Mouse (Mus musculus) monocyte, adult 5-6 weeks (primary cell): ENCODE measurements around the gene Lfng. TPM values are rescaled to one million over a fixed set of nuclear protein-coding genes. Genes with fewer than 3 reads are reported as not detected.
A peak's percentile ranks its signal among the peaks of the same experiment; 100 is the strongest.

ENCODE experiments used
- ATAC-seq: fragments of 153-309, 156-312 bp; replicated peaks from 2 replicates; pipeline ENCODE4 v1.8.0; 2017; ENCODE audit warnings: mild to moderate bottlenecking; ENCODE audit not compliant: low TSS enrichment, insufficient number of reproducible peaks, severe bottlenecking, poor library complexity, low FRiP score
- total RNA-seq: library from RNA; stranded (forward); fragments of 200-1000, 200-491, 200-594 nt; gene quantifications from 3 replicates; pipeline ENCODE4 v1.2.3, GENCODE M21; 2017

Gene Lfng
- total RNA-seq, 1 experiment from 2014 or later: 274 TPM

GRCm38 (mm10) chr5:140611021-140611583 is 4.0 kb downstream of the Lfng start:
- peak; percentile 19 for ATAC-seq

DNA sequence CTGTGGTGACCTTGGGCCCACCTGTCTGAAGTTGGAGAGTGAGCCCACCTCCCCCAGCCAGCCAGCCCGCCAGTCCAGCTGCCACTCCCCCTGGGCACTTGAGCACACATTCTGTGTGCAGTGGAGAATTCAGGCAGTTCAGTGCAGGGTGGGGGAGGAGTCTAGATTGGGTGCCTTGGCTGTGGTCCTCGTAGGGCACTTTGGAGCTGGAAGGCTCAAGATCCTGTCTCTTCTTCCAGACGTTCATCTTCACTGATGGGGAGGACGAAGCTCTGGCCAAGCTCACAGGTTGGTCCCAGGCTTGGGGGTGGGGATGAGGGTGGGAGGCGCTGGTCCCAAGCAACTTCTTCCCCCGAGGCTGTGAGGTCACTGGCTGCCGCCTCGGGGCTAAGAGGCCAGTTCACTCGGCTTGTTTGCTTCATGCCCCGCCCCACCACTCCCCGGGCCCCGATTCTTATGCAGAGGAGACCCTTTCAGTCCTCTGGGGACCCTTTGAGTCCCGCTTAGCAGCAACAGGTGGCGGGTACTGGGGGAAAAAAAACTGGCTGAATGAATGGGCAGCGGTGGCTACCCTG is 4.6 kb downstream of the Lfng start:
- ATAC-seq: no peak

GRCm38 (mm10) chr5:140612191-140612590 is 5.1 kb downstream of the Lfng start:
- ATAC-seq: no peak

DNA sequence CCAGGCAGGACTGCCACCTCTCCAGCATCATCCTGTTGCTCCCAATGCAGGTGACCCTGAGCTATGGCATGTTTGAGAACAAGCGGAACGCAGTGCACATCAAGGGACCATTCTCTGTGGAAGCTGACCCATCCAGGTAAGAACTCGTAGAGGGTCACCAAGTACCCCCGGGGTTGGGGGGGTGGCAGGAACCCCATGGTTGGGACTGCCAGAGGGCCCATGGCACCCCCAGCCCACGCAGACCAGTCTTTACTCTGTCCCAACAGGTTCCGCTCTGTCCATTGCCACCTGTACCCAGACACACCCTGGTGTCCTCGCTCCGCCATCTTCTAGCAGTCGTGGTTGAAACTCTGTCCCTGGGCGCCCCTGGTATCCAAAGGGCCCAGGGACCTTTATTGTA is 7.0 kb downstream of the Lfng start:
- no peak for ATAC-seq

- ATAC-seq: no peak
Measured at GRCm38 (mm10) chr5:140614837-140615236, 7.7 kb downstream of the Lfng start.

DNA sequence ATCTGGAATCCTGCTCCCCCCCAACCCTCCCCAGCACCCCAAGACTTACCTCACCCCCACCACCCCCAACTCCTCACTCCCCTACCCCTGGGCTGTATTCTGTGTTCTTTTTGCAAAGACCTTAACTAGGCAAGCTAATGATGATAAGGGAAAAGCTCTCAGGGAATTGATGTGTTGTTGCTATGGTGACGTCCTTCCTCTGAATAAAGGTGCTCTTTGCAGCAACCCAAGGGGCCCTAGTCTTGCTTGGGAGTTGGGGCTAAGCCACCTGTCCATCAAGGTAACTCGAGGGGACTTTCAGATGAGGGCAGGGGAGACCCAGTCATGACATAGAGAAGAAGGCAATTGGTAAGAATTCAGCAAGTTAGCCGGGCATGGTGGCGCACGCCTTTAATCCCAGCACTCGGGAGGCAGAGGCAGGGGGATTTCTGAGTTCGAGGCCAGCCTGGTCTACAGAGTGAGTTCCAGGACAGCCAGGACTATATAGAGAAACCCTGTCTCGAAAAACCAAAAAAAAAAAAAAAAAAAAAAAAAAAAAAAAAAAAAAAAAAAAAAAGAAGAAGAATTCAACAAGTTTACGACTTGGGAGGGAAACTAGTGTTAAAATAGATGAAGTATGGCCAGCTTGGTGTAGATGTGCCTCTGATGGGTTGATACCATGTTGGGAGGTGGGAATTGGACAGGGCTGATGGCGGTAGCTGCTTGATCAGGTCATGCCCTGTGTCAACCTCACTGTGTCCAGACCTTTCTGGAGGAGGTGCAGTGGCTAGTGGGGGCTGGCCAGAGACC is 8.4 kb downstream of the Lfng start:
- ATAC-seq: no peak

- peak; percentile 1; the same call in 1 of the 2 replicates for ATAC-seq
Measured at GRCm38 (mm10) chr5:140616110-140616503, 9.0 kb downstream of the Lfng start.

GRCm38 (mm10) chr5:140616691-140617090 is 9.6 kb downstream of the Lfng start:
- ATAC-seq: peak; percentile 67

DNA sequence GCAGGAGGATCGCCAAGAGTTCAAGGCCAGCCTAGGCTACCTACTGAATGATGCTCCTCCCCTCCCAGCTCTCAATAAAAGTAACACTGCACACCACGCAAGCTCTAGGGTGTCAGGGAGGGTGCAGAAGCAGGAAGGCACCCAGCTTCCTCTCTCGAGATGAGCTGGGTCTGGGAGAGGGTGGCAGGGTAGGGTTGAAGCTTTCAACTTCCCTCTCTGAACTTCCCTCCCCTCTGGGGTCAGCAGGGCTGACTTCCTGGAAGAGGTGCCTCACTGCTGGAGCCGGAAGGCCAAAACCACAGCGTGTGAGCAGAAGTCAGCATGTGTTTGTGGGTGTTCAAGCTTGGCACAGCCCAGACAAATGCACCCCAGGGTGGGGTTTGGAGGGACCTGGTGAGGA is 10.6 kb downstream of the Lfng start:
- peak; percentile 69 for ATAC-seq

DNA sequence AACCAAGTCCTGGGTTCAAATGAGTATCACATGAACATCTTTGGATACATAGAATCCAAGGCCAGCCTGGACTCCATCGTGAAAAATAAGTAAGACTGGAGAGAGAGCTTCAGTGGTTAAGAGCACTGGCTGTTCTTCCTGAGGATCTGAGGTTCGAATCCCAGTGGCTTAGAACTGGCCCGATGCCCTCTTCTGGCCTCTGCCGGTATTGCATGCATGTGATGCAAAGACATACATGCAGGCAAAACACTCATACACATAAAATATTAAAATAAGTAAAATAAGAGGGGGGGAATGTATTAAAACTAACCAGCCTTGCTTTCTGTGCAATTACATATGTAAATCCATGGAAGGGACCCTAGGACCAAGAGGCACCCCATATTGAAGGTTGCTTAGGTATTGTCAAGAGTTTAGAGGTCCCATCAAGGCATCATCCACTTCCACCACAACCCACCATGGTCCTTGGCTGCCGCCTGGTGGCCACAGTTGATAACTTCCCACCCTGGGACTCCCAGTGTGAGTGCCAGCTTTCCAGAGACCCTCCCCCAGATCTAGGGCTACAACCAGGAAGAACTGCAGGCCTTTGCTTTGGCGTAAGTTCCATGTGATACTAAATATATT is 12.1 kb downstream of the Lfng start:
- ATAC-seq: no peak

DNA sequence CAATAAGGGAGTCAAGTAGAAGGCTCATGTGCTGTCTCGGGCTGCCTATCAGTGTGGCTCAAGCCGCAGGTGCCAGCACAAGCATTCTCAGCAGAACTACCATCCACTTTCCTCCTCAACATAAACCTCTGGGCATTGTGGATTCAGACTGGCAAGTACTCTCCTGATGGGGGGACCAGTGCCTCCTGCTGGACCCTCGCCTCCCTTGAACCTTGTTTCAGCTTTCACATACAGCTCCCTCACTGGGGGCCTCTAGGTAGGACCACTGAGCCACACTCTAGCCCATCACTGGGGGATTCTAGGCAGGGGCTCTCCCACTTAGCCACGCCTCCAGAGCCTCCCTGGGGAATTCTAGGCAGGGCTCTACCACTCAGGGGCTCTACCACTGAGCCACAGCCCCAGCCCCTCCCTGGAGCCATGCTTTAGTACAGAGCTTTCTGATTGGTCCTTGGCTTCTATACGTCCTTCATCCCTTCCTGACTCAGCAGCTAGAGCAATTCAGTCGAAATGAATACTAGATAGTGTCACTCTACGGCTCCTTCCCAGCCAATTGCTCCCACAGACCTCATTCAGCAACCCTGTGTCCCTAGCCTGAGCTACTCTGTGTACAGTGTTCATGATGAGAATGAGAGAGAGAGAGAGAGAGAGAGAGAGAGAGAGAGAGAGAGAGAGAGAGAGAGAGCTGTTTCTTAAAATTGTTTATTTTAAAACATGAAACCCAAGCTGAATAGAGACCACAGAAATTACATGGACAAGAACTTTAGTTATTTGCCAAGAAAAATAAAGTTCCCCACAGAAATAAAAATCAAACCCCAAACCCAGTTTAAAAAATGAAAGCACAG is 13.0 kb downstream of the Lfng start:
- ATAC-seq: no peak

- no peak for ATAC-seq
Measured at GRCm38 (mm10) chr5:140621092-140621491, 14.0 kb downstream of the Lfng start.

DNA sequence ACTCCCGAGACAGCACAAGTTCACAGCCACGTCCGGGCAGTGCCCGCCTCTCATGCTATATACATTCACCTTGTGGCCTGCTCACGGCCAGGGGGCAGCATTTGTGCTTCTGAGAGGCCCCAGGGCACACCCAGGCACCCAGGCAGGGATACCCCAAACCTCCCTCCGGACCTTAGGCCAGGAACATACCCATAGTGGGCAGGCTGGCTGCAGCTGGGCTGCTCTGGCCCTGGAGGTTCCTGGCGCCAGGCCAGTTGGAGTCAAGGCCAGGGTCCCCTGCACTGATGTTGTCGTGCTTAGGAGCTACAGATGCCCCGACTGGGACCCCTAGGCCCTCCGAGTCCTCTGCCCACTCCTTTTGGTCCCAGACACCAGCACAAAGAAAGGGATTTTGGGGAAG is 14.4 kb downstream of the Lfng start:
- no peak for ATAC-seq

DNA sequence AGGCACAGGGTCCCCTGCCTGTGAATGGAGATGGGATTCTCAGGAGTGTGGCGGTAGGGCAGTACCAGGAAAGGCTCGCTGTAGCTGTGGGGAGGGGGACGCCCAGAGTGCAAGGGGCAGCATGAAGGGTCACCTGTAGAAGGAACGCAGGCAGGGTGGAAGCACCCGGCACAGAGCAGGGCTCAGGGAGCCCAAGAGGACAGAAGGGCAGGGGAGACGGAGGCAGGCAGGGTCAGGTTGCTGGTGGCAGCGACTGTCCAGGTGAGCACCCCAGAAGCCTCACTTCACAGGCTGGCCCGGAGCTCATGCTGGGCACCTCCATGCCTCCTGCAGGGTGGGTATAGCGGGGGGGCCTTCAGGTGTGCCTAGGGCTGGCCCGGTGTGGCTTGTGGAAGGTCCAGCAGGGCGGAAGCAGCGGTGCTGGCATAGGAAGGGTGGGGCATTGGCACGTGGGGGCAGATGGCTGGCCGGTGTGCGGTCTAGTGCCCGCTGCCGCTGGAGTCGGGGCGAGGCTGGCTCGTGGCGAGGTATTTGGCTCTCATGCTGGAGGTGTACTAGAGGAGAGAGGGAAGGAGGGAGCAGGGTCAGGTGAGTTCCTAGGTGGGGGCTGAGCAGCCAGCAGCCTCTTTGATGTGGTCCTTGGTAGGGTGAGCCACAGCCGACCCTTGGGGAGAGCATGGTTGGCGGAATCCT is 16.0 kb downstream of the Lfng start:
- no peak for ATAC-seq

DNA sequence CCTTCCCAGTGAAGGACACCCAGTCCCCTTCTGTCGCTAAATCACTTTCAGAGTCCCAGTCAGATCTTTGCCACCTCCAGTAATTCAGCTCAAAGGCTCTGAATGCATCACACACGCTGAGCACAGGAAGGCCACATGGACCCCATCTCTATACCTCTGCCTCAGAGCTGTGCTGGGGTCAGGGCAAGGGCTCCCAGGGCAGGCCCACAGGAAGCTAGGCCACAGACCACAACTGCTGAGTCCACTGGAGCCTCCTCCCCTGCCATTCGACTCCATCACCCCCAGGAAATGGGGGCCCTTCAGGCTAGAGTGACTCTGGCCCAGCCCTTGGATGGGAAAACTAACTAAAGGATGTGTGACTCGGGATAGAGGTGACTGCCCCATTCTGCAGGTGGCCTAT is 16.7 kb downstream of the Lfng start:
- no peak for ATAC-seq

DNA sequence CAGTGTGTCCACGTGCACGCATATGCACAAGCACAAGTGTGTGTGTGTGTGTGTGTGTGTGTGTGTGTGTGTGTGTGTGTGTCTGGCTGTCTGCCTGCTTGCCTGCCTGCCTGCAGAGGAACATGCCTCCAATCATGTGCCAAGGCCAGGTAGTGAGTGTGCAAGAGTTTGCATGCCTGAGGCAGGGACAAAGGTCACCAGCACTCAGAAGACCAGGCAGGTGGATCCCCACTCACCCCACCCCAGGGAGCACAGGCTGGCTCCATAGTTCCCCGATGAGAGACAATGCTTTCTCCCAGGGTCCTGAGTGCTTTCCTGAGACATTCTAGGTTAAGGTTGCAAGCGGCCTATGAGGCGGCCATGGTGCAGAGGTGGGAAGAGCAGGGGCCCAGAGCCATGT is 17.1 kb downstream of the Lfng start:
- no peak for ATAC-seq

DNA sequence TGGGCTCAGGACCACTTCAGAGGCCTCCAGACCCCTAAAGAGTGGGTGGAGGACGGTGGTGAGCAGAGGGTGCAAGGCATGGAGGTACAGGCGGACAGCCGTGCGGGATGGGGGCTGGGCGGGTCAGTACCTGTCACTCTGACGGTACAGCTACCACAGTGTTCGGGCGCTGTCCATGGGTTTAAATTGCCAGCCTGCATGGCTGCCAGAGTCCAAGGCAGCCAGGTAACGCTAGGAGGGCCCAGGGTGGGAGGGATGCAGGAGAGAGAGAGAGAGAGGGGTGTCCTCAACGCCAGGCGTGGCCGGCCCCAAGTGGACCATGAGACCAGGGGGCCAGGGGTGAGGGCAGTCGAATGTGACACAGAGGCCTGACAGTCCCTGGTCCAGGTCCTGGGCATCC is 17.8 kb downstream of the Lfng start:
- ATAC-seq: no peak

- ATAC-seq: no peak
Measured at GRCm38 (mm10) chr5:140627580-140627979, 20.5 kb downstream of the Lfng start.
